Mouse (Mus musculus): ENCODE measurements at regions not wholly inside any gene's neighbourhood (a gene's known extent, or its start where the extent isn't known, plus 50 kb on each side); places are given as distances from the start of the nearest gene placed in this dataset.

DNA sequence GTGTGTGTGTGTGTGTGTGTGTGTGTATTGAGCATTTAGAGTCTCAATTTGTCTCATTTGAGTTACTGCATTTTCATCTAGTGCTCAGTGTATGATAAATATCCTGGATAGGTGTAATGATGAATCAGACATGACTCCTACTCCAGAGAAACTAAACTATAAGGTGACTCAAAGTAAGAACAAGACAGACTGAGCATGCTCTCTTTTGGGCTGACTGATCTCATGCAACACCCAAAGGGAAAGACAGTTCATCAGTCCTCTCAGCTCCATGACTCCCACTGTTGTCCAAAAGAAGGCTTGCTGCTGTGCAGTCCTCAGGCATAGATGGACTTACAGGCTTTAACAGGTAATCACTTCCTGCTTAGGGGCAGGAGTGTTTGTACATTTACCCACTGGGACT is 132.7 kb upstream of the Itga4 start:
- no peak for DNase-seq (ENCODE audit: extremely low read depth)
- Histone ChIP-seq H3K79me2 (replicated peaks; ENCODE audit: control insufficient read depth, extremely low read depth, insufficient read depth, poor library complexity, severe bottlenecking) (peaks cover 8% of the 10 kb centered on the region), H3K27ac (ENCODE audit: insufficient read depth, low read depth) (peak overlapping the region; percentile 81; the same call in 1 of the 2 replicates), H3K9ac (ENCODE audit: insufficient read depth, low read depth) (peak overlapping the region; percentile 87), H3K27me3 (replicated peaks) (no peaks in the 10 kb centered on the region), H3K4me1 (ENCODE audit: control insufficient read depth in 1 of 2, insufficient read depth in 2 of 2) (peaks cover 3 to 31% of the 10 kb centered on the region in 2 experiments), H3K4me3 (replicated peaks in 1 of 3; ENCODE audit: low read depth in 2 of 3, low read length in 2 of 3, poor library complexity in 1 of 3) (peak overlapping the region in 2 of 3 experiments; percentile 35 to 61), H3K9me3 (replicated peaks; ENCODE audit: low read length) (no peaks in the 10 kb centered on the region), H3K4me2 (ENCODE audit: insufficient read depth, low read depth, poor library complexity, severe bottlenecking) (peak overlapping the region; percentile 56; the same call in 1 of the 2 replicates), H3K36me3 (replicated peaks in 1 of 2; ENCODE audit: control insufficient read depth in 1 of 2, insufficient read depth in 1 of 2, low read length in 1 of 2) (no peaks in the 10 kb centered on the region)
- TF ChIP-seq E2F4 (IDR thresholded peaks at IDR 0.05; ENCODE audit: insufficient replicate concordance, low read depth, low read length) (no peak), POLR2A (IDR thresholded peaks at IDR 0.05; ENCODE audit: low read depth, low read length) (peak; percentile 54), IRF4 (IDR thresholded peaks at IDR 0.05; ENCODE audit: low read depth, low read length) (peak; percentile 57), TBP (conservative IDR thresholded peaks at IDR 0.05; ENCODE audit: low read depth, low read length) (peak; percentile 77; the same call in 1 of the 2 replicates)
- dilution Hi-C loops (cut with MboI; ENCODE audit: extremely low pct_ligation_motif_present, extremely low pct_unique_long_range_greater_than_20kb, low sequenced_read_pairs): no loop called here
- in situ Hi-C loops (cut with MboI; ENCODE audit: low pct_ligation_motif_present, low pct_unique_long_range_greater_than_20kb, low sequenced_read_pairs): no loop called here

DNA sequence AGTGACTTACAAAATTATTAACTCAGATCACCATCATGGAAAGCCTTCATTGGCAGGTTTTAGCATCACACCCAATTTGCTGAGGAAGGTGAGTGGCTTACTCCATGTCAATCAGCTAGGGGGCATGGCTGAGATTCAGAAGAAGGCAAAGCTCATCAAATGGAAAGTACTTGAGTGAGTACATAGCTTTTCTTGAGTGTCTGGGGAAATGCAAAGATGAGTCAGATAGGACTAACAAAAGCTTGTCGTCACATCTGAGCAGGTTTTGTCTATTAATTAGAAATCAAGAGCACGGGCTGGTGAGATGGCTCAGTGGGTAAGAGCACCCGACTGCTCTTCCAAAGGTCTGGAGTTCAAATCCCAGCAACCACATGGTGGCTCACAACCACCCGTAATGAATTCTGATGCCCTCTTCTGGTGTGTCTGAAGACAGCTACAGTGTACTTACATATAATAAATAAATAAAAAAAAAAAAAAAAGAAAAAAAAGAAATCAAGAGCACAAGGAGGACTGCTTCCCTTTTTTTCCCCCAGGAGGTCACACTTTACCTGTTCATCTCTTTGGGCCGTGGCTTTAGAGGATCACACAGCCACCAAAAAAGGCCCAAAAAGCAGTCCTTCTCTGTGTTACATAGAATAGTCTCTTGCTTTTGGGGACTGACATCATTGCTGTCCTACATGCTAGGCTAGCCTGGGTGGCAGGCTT is 130.8 kb upstream of the Itga4 start:
- H3K9me3 ChIP-seq (replicated peaks; ENCODE audit: low read length): no peaks in the 10 kb centered on the region
- H3K79me2 ChIP-seq (replicated peaks; ENCODE audit: control insufficient read depth, extremely low read depth, insufficient read depth, poor library complexity, severe bottlenecking): peaks cover 8% of the 10 kb centered on the region
- H3K4me1 ChIP-seq (ENCODE audit: control insufficient read depth in 1 of 2, insufficient read depth in 2 of 2): peaks cover 6 to 37% of the 10 kb centered on the region in 2 experiments
- in situ Hi-C loops (cut with MboI; ENCODE audit: low pct_ligation_motif_present, low pct_unique_long_range_greater_than_20kb, low sequenced_read_pairs) (no loop called here), dilution Hi-C loops (cut with MboI; ENCODE audit: extremely low pct_ligation_motif_present, extremely low pct_unique_long_range_greater_than_20kb, low sequenced_read_pairs) (no loop called here)
- peak; percentile 90 for DNase-seq (ENCODE audit: extremely low read depth)
- H3K27me3 ChIP-seq (replicated peaks): no peaks in the 10 kb centered on the region
- peak overlapping the region; percentile 84 for H3K4me2 ChIP-seq (ENCODE audit: insufficient read depth, low read depth, poor library complexity, severe bottlenecking)
- no peaks in the 10 kb centered on the region for H3K36me3 ChIP-seq (replicated peaks in 1 of 2; ENCODE audit: control insufficient read depth in 1 of 2, insufficient read depth in 1 of 2, low read length in 1 of 2)
- TF ChIP-seq JUND (conservative IDR thresholded peaks at IDR 0.05; ENCODE audit: low read depth, low read length) (peak; percentile 25; the same call in 1 of the 2 replicates), ZNF384 (IDR thresholded peaks at IDR 0.05; ENCODE audit: low read depth, low read length) (peak; percentile 72), IRF4 (IDR thresholded peaks at IDR 0.05; ENCODE audit: low read depth, low read length) (peak; percentile 66), ELF1 (IDR thresholded peaks at IDR 0.05; ENCODE audit: low read depth, low read length) (peak; percentile 53; the same call in 1 of the 2 replicates), CTCF (conservative IDR thresholded peaks at IDR 0.05 in 1 of 2, IDR thresholded peaks at IDR 0.05 in 1 of 2; ENCODE audit: low read depth in 2 of 2, low read length in 2 of 2) (peak in 1 of 2 experiments; percentile 37; a peak in 2 of 4 replicates), ZKSCAN1 (IDR thresholded peaks at IDR 0.05; ENCODE audit: borderline replicate concordance, low read depth, low read length) (no peak), RAD21 (IDR thresholded peaks at IDR 0.05; ENCODE audit: low read depth, low read length) (peak; percentile 43), ETS1 (conservative IDR thresholded peaks at IDR 0.05; ENCODE audit: low read depth, low read length) (no peak), POLR2A (IDR thresholded peaks at IDR 0.05; ENCODE audit: low read depth, low read length) (peak; percentile 45; the same call in 1 of the 2 replicates), E2F4 (IDR thresholded peaks at IDR 0.05; ENCODE audit: insufficient replicate concordance, low read depth, low read length) (no peak), MAX (IDR thresholded peaks at IDR 0.05; ENCODE audit: low read length) (no peak), MEF2A (IDR thresholded peaks at IDR 0.05; ENCODE audit: borderline replicate concordance, low read depth, low read length) (no peak), SIN3A (IDR thresholded peaks at IDR 0.05; ENCODE audit: low read length) (no peak), GABPA (IDR thresholded peaks at IDR 0.05; ENCODE audit: insufficient replicate concordance, low read depth, low read length) (no peak), JUN (IDR thresholded peaks at IDR 0.05; ENCODE audit: insufficient read depth, low read depth, low read length) (peak; percentile 49; the same call in 1 of the 2 replicates), SMC3 (IDR thresholded peaks at IDR 0.05; ENCODE audit: low read depth, low read length) (peak; percentile 38), BHLHE40 (IDR thresholded peaks at IDR 0.05; ENCODE audit: low read depth, low read length) (peak; percentile 28; the same call in 1 of the 2 replicates), TBP (conservative IDR thresholded peaks at IDR 0.05; ENCODE audit: low read depth, low read length) (peak; percentile 98)
- H3K9ac ChIP-seq (ENCODE audit: insufficient read depth, low read depth): peak overlapping the region; percentile 64
- H3K27ac ChIP-seq (ENCODE audit: insufficient read depth, low read depth): peak overlapping the region; percentile 71
- H3K4me3 ChIP-seq (replicated peaks in 1 of 3; ENCODE audit: low read depth in 2 of 3, low read length in 2 of 3, poor library complexity in 1 of 3): peak overlapping the region in 1 of 3 experiments; percentile 33
